Mouse (Mus musculus) kidney, adult 2 months (tissue): ENCODE data around the gene Dpy19l3. TPM values are rescaled to one million over a fixed set of nuclear protein-coding genes. Genes with fewer than 3 reads are reported as not detected.

Experiments
- DNase-seq: peaks from one replicate; pipeline ENCODE4 v3.0.0; 2021
- H3K27ac ChIP-seq: fragments of 200-500 bp; 2 replicates; pipeline ENCODE4 v1.5.1; 2012; ENCODE audit warnings: low read depth, low read length, control low read depth, inconsistent platforms; ENCODE audit not compliant: insufficient read depth
- H3K27me3 ChIP-seq: fragments of 200-500 bp; replicated peaks from 2 replicates; pipeline ENCODE4 v1.6.1; 2012; ENCODE audit warnings: mild to moderate bottlenecking, moderate library complexity, low read length, inconsistent platforms; ENCODE audit not compliant: control insufficient read depth, insufficient read depth
- H3K36me3 ChIP-seq: fragments of 200-500 bp; 2 replicates; pipeline ENCODE4 v1.6.1; 2012; ENCODE audit warnings: mild to moderate bottlenecking, moderate library complexity, low read length, inconsistent platforms; ENCODE audit not compliant: control insufficient read depth, insufficient read depth
- H3K4me1 ChIP-seq: fragments of 200-500 bp; 2 replicates; pipeline ENCODE4 v1.6.1; 2011; ENCODE audit warnings: low read length; ENCODE audit not compliant: control insufficient read depth, insufficient read depth
- H3K4me3 ChIP-seq: fragments of 200-500 bp; 2 replicates; pipeline ENCODE4 v1.5.1; 2011; ENCODE audit warnings: mild to moderate bottlenecking, low read depth, low read length, control low read depth; ENCODE audit not compliant: insufficient read depth
- CTCF ChIP-seq: fragments of 200-500 bp; conservative IDR thresholded peaks from 2 replicates; pipeline ENCODE4 v1.5.1; 2011; ENCODE audit warnings: low read depth, mild to moderate bottlenecking, control low read depth, low read length, moderate library complexity, mixed read lengths; ENCODE audit not compliant: insufficient read depth, insufficient read length
- POLR2A ChIP-seq: fragments of 200-500 bp; IDR thresholded peaks from one replicate; pipeline ENCODE4 v1.6.1; 2011; ENCODE audit warnings: low read depth, low read length, control low read depth
- WGBS: fragments of 180-500 bp; shearing (Covaris S2); methylation state at CpG from one replicate; pipeline ENCODE4 v1.1.7; 2018; 5-methylcytosine and 5-hydroxymethylcytosine counted together
- polyA plus RNA-seq: library from polyadenylated mRNA; depleted of rRNA; stranded (reverse); fragments of >200 nt; gene quantifications from 2 replicates; pipeline ENCODE4 v1.2.3, GENCODE M21; 2012

Gene Dpy19l3
- polyA plus RNA-seq, 1 experiment: 5.8 TPM

- H3K4me3 ChIP-seq: no peak overlapping the region
- H3K36me3 ChIP-seq: no peaks in the 10 kb centered on the region
- H3K27me3 ChIP-seq: no peaks in the 10 kb centered on the region
- TF ChIP-seq CTCF: no peak
- no peak for TF ChIP-seq POLR2A
- 83% methylated on average over 5 of the region's 5 CpGs for WGBS
- no peaks in the 10 kb centered on the region; the same call in 1 of the 2 replicates for H3K4me1 ChIP-seq
- DNase-seq: no peak
- H3K27ac ChIP-seq: no peak overlapping the region
Measured at GRCm38 (mm10) chr7:35710366-35710765, 43.9 kb downstream of the Dpy19l3 start.

- Histone ChIP-seq H3K27me3 (no peaks in the 10 kb centered on the region), H3K4me3 (no peak overlapping the region), H3K4me1 (no peaks in the 10 kb centered on the region; the same call in 1 of the 2 replicates), H3K36me3 (no peaks in the 10 kb centered on the region), H3K27ac (no peak overlapping the region)
- DNase-seq: no peak
- 48% methylated on average over 16 of the region's 16 CpGs for WGBS
- TF ChIP-seq POLR2A (no peak), CTCF (no peak)
Measured at GRCm38 (mm10) chr7:35708101-35708500, 46.2 kb downstream of the Dpy19l3 start.

GRCm38 (mm10) chr7:35699005-35699404 lies 55.2 kb downstream of the Dpy19l3 start:
- H3K4me3 ChIP-seq: no peak overlapping the region
- H3K4me1 ChIP-seq: no peaks in the 10 kb centered on the region
- no peak for DNase-seq
- no peak overlapping the region for H3K27ac ChIP-seq
- 88% methylated on average over 8 of the region's 8 CpGs for WGBS
- H3K27me3 ChIP-seq: no peaks in the 10 kb centered on the region
- no peak for TF ChIP-seq POLR2A
- no peak for TF ChIP-seq CTCF
- no peaks in the 10 kb centered on the region for H3K36me3 ChIP-seq

GRCm38 (mm10) chr7:35698073-35698472 lies 56.2 kb downstream of the Dpy19l3 start:
- no peak for TF ChIP-seq CTCF
- TF ChIP-seq POLR2A: no peak
- no peaks in the 10 kb centered on the region for H3K36me3 ChIP-seq
- H3K27me3 ChIP-seq: no peaks in the 10 kb centered on the region
- H3K4me1 ChIP-seq: no peaks in the 10 kb centered on the region
- WGBS: 96% methylated on average over 1 of the region's 1 CpGs
- no peak overlapping the region for H3K27ac ChIP-seq
- H3K4me3 ChIP-seq: no peak overlapping the region
- DNase-seq: no peak

GRCm38 (mm10) chr7:35692641-35693040 lies 61.6 kb downstream of the Dpy19l3 start:
- 93% methylated on average over 12 of the region's 12 CpGs for WGBS
- Histone ChIP-seq H3K4me1 (no peaks in the 10 kb centered on the region), H3K27me3 (no peaks in the 10 kb centered on the region), H3K36me3 (no peaks in the 10 kb centered on the region), H3K27ac (no peak overlapping the region), H3K4me3 (no peak overlapping the region)
- no peak for DNase-seq
- TF ChIP-seq POLR2A (no peak), CTCF (no peak)

- Histone ChIP-seq H3K4me1 (no peaks in the 10 kb centered on the region), H3K36me3 (no peaks in the 10 kb centered on the region), H3K27ac (no peak overlapping the region), H3K27me3 (no peaks in the 10 kb centered on the region), H3K4me3 (no peak overlapping the region)
- 81% methylated on average over 14 of the region's 14 CpGs for WGBS
- DNase-seq: no peak
- no peak for TF ChIP-seq CTCF
- TF ChIP-seq POLR2A: no peak
Measured at GRCm38 (mm10) chr7:35692117-35692516, 62.1 kb downstream of the Dpy19l3 start.

- Histone ChIP-seq H3K36me3 (no peaks in the 10 kb centered on the region), H3K27me3 (no peaks in the 10 kb centered on the region), H3K27ac (no peak overlapping the region), H3K4me3 (no peak overlapping the region), H3K4me1 (no peaks in the 10 kb centered on the region)
- TF ChIP-seq POLR2A (no peak), CTCF (no peak)
- DNase-seq: no peak
- 83% methylated on average over 11 of the region's 11 CpGs for WGBS
Measured at GRCm38 (mm10) chr7:35688781-35689349, 65.4 kb downstream of the Dpy19l3 start.

- 71% methylated on average over 9 of the region's 9 CpGs for WGBS
- TF ChIP-seq POLR2A (no peak), CTCF (no peak)
- H3K27me3 ChIP-seq: no peaks in the 10 kb centered on the region
- no peaks in the 10 kb centered on the region for H3K4me1 ChIP-seq
- H3K36me3 ChIP-seq: no peaks in the 10 kb centered on the region
- no peak for DNase-seq
- H3K27ac ChIP-seq: no peak overlapping the region
- no peak overlapping the region for H3K4me3 ChIP-seq
Measured at GRCm38 (mm10) chr7:35688276-35688675, 66.0 kb downstream of the Dpy19l3 start.
